Mouse (Mus musculus): ENCODE measurements around the gene Zfp941.
"Not testable (repeated sequence)": the region's sequence is repeated elsewhere in the genome, so short reads cannot be mapped to it uniquely, and the experiment has no call there.

Zfp941 gene

DNA sequence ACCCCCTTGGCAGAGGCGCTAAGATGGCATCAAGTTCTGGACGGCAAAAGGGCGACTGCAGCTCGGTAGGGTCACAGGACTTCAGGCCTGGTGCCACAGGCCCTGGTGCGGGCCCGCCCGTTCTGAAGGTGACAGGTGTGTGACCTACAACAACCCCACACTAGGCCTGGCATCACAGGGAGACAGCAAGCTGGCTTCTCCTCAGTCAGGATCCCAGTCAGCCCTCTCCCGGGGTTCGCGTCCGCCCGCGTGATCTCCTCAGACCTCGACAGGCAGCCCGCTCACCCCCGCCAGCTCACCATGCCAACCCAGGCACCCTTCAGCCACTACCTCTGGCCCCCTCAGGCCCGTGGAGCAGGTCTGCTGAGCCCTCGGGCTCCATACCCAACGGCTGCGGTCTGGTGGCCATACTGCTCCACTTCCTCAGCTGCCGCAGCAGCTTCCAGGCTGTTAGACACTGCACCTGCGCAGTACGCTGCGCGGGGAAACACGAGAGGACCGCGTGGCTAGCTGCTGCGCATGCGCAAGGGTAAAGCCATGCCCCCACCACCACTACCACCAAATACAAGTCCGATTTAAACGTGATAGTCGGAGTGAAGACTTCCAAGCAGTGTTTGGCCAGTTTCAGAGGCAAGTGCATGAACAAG, 34.4 kb downstream of the Zfp941 start, which contains the start of gene Syce1:
TSS of gene Syce1 (minus strand) at position 447 of the 647 bp plus-strand sequence.
- in situ Hi-C loops (cut with MseI, MboI): no loop called here

DNA sequence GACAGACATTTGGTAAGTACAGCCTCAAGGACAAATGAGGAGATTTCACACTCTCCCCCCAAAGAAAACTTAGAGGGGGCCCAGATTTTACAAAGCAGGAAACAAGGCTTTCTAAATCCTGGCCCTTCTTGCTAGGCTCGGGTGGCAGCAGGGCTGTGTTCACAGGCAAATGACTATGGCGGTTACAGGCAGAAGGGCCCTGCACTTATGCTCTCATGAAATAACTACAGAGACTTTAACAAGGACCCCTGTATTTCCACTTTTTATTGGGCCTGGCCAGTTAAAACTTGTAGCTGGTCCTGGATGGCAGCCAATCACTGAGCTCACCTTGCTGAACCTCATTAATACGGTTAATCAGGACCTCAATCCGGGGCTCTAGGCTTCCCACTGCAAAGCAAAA, 41.4 kb downstream of the Zfp941 start:
- in situ Hi-C loops (cut with MseI, MboI): no loop called here

DNA sequence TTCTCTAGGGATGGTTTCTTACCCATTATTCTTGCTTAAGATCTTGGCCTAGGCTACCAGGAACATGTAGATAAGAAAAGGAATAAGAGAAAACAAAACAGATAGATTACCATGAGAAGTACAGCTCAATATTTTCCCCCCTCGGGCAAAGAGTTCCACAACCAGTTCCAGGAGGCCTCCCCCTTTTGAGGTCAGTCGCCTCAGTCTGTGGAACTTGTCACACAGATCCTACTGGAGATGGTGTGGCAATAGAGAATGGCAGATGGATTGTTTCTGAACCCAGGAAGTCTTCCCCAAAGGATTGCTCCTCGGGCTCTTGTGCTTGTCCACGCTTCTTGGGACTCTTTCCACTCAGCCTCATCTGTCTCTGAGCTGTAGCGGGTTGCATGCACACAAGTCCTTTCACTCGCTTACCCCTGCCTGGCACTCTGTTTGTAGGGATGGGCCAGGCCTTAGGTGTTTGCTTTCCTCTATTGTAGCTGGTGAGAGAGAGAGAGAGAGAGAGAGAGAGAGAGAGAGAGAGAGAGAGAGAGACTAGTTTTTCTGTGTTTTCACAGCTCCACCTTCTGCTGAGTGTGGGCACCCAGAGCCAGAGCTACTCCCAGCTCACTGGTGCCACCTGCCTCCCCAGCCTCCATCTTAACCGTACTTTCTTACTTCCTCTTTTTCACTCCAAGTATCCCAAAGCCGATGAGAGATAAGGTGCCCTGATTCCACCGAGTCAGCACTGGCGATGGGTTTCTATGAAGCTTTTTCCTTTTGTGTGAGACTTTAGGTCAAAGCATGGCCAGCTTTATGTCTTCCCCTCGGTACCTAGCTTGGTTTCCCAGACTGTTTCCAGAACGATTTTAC, 55.9 kb downstream of the Zfp941 start:
- in situ Hi-C loops (cut with MseI, MboI): no loop called here

DNA sequence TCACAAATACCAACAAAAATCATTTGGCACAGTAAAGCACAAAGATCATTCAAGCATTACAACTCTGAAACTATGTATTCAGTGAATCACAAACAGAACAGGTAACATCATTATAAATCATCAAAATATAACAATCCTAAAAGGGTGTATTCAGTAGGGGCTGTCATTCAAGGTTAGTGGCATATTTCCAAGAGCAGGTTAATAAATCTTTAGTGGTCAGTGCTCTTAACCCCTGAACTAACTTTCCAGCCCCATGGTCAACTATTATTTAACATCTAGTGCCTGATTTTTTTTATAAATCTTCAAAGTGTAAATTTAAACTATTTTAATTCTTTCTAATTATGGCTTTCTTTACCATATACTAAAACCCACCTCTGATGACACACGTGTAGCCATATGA, 56.6 kb downstream of the Zfp941 start:
- in situ Hi-C loops (cut with MseI, MboI): not testable (repeated sequence)

DNA sequence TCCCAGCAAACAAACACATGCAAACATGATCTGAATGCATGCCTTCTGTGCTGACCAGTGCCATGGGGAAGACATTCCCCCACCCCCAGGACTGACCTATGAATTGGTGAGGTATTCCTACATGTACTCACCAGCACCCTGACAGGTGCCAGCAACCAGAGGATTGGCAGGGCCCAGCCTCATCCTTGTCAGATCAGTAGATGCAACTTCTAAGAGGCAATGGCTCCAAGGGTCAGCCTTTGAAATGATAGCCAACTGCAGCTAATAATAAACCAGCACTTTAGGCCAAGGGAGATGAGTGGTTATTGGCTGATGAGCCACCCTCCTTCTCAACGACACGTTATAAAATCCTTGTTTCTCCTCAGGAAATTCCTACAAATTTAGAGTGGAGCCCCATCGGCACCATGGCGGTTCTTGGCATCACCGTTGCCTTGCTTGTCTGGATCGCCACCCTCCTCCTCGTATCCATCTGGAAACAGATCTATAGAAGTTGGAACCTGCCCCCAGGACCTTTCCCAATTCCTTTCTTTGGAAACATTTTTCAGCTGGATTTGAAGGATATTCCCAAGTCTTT, 58.4 kb downstream of the Zfp941 start, which contains the start of gene Cyp2e1:
TSS of gene Cyp2e1 (plus strand) at position 293 of the 574 bp plus-strand sequence.
- in situ Hi-C loops (cut with MseI, MboI): no loop called here

DNA sequence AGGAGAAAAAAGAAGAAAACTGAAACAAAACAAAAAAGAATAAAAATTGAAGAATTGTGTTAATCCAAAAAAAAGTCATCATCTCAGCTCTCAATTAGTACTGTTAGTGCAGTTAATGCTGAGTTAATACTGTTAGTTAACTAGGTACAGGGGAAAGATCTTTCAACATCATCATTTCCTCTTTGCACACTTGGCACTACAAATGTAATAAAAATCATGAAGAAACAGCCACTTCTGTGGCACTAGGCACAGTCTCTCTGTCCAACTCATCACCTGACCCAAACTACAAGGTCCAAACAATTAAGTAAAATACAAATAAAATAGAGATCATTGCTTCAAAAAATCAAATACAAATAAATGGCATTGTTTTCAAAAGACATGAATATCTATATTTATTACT, 61.3 kb downstream of the Zfp941 start:
- in situ Hi-C loops (cut with MseI, MboI): no loop called here

All from mouse trophoblast stem cell (cell line).